Mouse (Mus musculus) hindlimb bud, embryonic 11.5 days (tissue): ENCODE measurements around the gene Krtap27-1.

Source experiments
- DNase-seq: peaks from one replicate; pipeline ENCODE4 v3.0.0-alpha.2; 2012; ENCODE audit warnings: low read depth, low spot score; ENCODE audit errors: extremely low spot score

Krtap27-1 gene

GRCm38 (mm10) chr16:88671571-88671970 is at the start of gene Krtap27-1:
Krtap27-1 (minus strand) TSS chr16:88671671.
- DNase-seq, result no peak

- no peak for DNase-seq
These were observed 48.6 kb upstream of the Krtap27-1 start for GRCm38 (mm10) chr16:88720031-88720430.

- DNase-seq, result no peak
These were observed 45.1 kb upstream of the Krtap27-1 start for GRCm38 (mm10) chr16:88716549-88716948.

- no peak for DNase-seq
These were observed 39.8 kb upstream of the Krtap27-1 start for GRCm38 (mm10) chr16:88711245-88711644.

- DNase-seq, result no peak
These were observed 39.3 kb upstream of the Krtap27-1 start for GRCm38 (mm10) chr16:88710757-88711156.

- DNase-seq, result no peak
These were observed 36.1 kb upstream of the Krtap27-1 start, which contains the start of gene 2310061N02Rik for GRCm38 (mm10) chr16:88707496-88708012. 2310061N02Rik (minus strand) TSS chr16:88707962.

GRCm38 (mm10) chr16:88701072-88701864 is 29.8 kb upstream of the Krtap27-1 start:
- peak; percentile 6 for DNase-seq

- DNase-seq, result no peak
These were observed 24.8 kb upstream of the Krtap27-1 start for GRCm38 (mm10) chr16:88696256-88696655.

GRCm38 (mm10) chr16:88681282-88681681 is 9.8 kb upstream of the Krtap27-1 start:
- no peak for DNase-seq

GRCm38 (mm10) chr16:88679099-88679498 is 7.6 kb upstream of the Krtap27-1 start:
- no peak for DNase-seq

GRCm38 (mm10) chr16:88657426-88657825 is 14.0 kb downstream of the Krtap27-1 start:
- no peak for DNase-seq

- no peak for DNase-seq
These were observed 19.5 kb downstream of the Krtap27-1 start for GRCm38 (mm10) chr16:88651952-88652351.

GRCm38 (mm10) chr16:88651082-88651481 is 20.4 kb downstream of the Krtap27-1 start:
- DNase-seq, result no peak

GRCm38 (mm10) chr16:88647358-88647846 is 24.1 kb downstream of the Krtap27-1 start, which contains the start of gene Krtap26-1:
Krtap26-1 (minus strand) TSS chr16:88647796.
- no peak for DNase-seq

GRCm38 (mm10) chr16:88646366-88647111 is 24.9 kb downstream of the Krtap27-1 start:
- no peak for DNase-seq

GRCm38 (mm10) chr16:88640053-88640452 is 31.4 kb downstream of the Krtap27-1 start:
- DNase-seq, result no peak

- DNase-seq, result no peak
These were observed 36.3 kb downstream of the Krtap27-1 start for GRCm38 (mm10) chr16:88635142-88635541.

- no peak for DNase-seq
These were observed 40.0 kb downstream of the Krtap27-1 start for GRCm38 (mm10) chr16:88631474-88631873.

GRCm38 (mm10) chr16:88627566-88627965 is 43.9 kb downstream of the Krtap27-1 start, which contains the start of gene 2310079G19Rik:
2310079G19Rik (minus strand) TSS chr16:88627666.
- DNase-seq, result no peak
